Mouse (Mus musculus) forebrain, embryonic 15.5 days (tissue): ENCODE data around the gene Samd15. TPM values are rescaled to one million over a fixed set of nuclear protein-coding genes. Genes with fewer than 3 reads are reported as not detected.

Source experiments
- ATAC-seq: fragments of 200-750 bp; cut with Nextera tagmentation; replicated peaks from 2 replicates; pipeline ENCODE4 v1.8.0; 2017; ENCODE audit warnings: mild to moderate bottlenecking, moderate TSS enrichment, moderate library complexity
- H3K27ac ChIP-seq: fragments of 300-500 bp; sonication (generic); replicated peaks from 2 replicates; pipeline ENCODE4 v1.5.1; 2015; ENCODE audit warnings: mild to moderate bottlenecking, inconsistent platforms
- H3K27me3 ChIP-seq: fragments of 300-500 bp; sonication (generic); 2 replicates; pipeline ENCODE4 v1.6.1; 2015; ENCODE audit warnings: inconsistent platforms
- H3K36me3 ChIP-seq: fragments of 300-500 bp; sonication (generic); 2 replicates; pipeline ENCODE4 v1.6.1; 2015; ENCODE audit warnings: mild to moderate bottlenecking, inconsistent platforms
- H3K4me1 ChIP-seq: fragments of 300-500 bp; sonication (generic); 2 replicates; pipeline ENCODE4 v1.6.1; 2015; ENCODE audit warnings: inconsistent platforms
- H3K4me2 ChIP-seq: fragments of 300-500 bp; sonication (generic); replicated peaks from 2 replicates; pipeline ENCODE4 v1.6.1; 2015; ENCODE audit warnings: mild to moderate bottlenecking, inconsistent platforms
- H3K4me3 ChIP-seq: fragments of 300-500 bp; sonication (generic); 2 replicates; pipeline ENCODE4 v1.5.1; 2015; ENCODE audit warnings: mild to moderate bottlenecking, inconsistent platforms
- H3K9ac ChIP-seq: fragments of 300-500 bp; sonication (generic); replicated peaks from 2 replicates; pipeline ENCODE4 v1.6.1; 2015; ENCODE audit warnings: mild to moderate bottlenecking, inconsistent platforms
- H3K9me3 ChIP-seq: fragments of 300-500 bp; sonication (generic); 2 replicates; pipeline ENCODE4 v1.6.1; 2016; ENCODE audit warnings: inconsistent platforms
- WGBS: fragments of 180-500 bp; shearing (Covaris S2); methylation state at CpG from one replicate; pipeline ENCODE4 v1.1.7; 2015; ENCODE audit warnings: mixed read lengths; 5-methylcytosine and 5-hydroxymethylcytosine counted together
- polyA plus RNA-seq: library from polyadenylated mRNA; unstranded; fragments of >200 nt; fragmentation: Nextera tagmentation; extraction: Ambion mirVana; gene quantifications from 2 replicates; pipeline ENCODE4 v1.2.1, GENCODE M21; 2015

Samd15 gene
- polyA plus RNA-seq, 1 experiment from 2014 or later: 1.6 TPM

DNA sequence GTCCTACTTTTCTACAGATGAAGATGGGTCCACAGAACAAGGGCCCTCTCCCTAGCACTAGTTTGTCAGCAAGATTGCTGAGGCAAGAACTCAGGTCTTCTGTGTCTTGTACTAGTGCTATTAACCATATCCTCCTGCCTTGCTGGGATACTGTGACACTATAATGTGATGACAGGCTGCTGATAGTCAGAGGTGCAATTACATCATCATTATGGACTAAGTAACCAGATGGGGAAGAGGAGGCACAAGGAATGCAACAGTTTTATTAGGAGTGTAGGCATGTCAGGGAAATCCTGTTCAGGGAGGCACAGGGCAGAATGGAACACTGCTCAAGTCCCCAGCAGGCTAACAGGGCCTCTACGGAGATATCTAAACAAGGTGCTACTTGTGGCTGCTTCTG lies 39.1 kb downstream of the Samd15 start, which contains the start of gene Noxred1:
Noxred1 (minus strand) TSS at position 101 of the 400 bp plus-strand sequence.
- 82% methylated on average over 1 of the region's 1 CpGs for whole genome bisulfite sequencing

DNA sequence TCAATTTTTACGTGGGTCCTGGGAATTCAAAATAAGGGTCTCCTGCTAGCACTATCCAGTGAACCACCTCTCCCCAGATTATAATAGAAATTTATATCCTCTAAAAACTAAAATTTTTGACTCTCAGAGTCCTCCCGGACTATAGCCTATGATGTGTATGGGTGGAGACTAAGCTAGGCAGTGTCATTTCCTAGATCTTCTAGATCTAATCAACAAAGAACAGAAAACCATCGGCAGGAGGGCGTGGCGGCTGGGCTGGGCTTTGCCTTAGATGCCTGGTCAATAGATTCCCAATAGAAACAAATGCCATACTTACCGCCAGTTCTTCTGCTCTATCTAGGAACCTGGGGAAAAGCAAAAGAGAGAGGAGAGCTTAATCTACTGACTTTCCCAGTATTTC lies 50.6 kb downstream of the Samd15 start:
- no peak overlapping the region for H3K4me2 ChIP-seq
- H3K36me3 ChIP-seq: peaks cover 88% of the 10 kb centered on the region
- H3K9me3 ChIP-seq: no peaks in the 10 kb centered on the region
- no peak overlapping the region for H3K27ac ChIP-seq
- no peaks in the 10 kb centered on the region for H3K27me3 ChIP-seq
- no peaks in the 10 kb centered on the region for H3K4me1 ChIP-seq
- H3K9ac ChIP-seq: no peak overlapping the region
- H3K4me3 ChIP-seq: no peak overlapping the region
- 90% methylated on average over 6 of the region's 6 CpGs for WGBS
- ATAC-seq: no peak

More for the DNA sequence above, 39.1 kb downstream of the Samd15 start, which contains the start of gene Noxred1:
- Histone ChIP-seq H3K4me3 (no peak within 1 kb of the TSS), H3K36me3 (peaks cover 54% of the 10 kb centered on the region), H3K9ac (no peak within 1 kb of the TSS), H3K27ac (no peak within 1 kb of the TSS), H3K27me3 (no peaks in the 10 kb centered on the region), H3K4me2 (no peak within 1 kb of the TSS), H3K4me1 (no peaks in the 10 kb centered on the region), H3K9me3 (no peaks in the 10 kb centered on the region)
- no peak for ATAC-seq

DNA sequence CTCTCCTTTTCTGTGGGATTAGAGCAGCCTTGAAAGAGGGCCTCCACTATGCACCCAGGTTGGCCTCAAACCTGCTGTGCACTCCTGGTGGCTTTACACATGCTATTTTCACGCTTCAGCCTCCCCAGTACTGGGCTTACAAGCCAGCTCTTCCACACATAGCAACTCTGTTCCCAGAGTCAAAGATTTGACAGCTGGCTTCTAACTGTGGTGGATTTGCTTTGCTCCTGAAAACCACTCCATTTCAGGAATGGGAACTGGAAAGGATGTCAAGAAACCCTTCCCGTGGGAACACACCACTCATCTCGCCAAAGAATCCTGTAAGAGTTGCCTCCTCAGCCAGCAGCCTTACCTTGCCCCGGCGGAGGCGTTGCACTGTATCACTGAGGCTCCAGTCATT lies 54.4 kb downstream of the Samd15 start:
- 91% methylated on average over 6 of the region's 6 CpGs for WGBS
- Histone ChIP-seq H3K9me3 (no peaks in the 10 kb centered on the region), H3K4me2 (no peak overlapping the region), H3K4me3 (no peak overlapping the region), H3K4me1 (no peaks in the 10 kb centered on the region), H3K27ac (no peak overlapping the region), H3K9ac (no peak overlapping the region), H3K36me3 (peaks cover 94% of the 10 kb centered on the region), H3K27me3 (no peaks in the 10 kb centered on the region)
- no peak for ATAC-seq

DNA sequence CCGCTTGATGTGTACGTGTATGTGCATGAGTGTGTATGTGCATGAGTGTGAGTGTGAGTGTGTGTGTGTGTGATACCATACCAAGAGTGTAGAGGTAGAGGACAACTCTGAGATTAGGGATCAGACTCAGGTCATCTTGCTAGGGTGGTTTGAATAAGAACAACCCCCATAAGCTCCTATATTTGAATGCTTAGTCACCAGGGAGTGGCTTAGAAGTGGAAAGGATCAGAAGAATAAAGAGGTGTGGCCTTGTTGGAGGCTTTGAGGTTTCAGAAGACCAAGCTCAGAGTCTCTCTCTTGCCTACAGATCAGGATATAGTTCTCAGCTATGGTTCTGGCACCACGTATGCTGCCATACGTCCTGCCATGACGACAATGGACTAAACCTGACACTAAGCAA lies 57.1 kb downstream of the Samd15 start:
- peaks cover 88% of the 10 kb centered on the region for H3K36me3 ChIP-seq
- no peaks in the 10 kb centered on the region for H3K9me3 ChIP-seq
- WGBS: 95% methylated on average over 5 of the region's 5 CpGs
- H3K27ac ChIP-seq: no peak overlapping the region
- no peak overlapping the region for H3K9ac ChIP-seq
- no peak for ATAC-seq
- H3K27me3 ChIP-seq: no peaks in the 10 kb centered on the region
- no peak overlapping the region for H3K4me3 ChIP-seq
- H3K4me2 ChIP-seq: no peak overlapping the region
- no peaks in the 10 kb centered on the region for H3K4me1 ChIP-seq

DNA sequence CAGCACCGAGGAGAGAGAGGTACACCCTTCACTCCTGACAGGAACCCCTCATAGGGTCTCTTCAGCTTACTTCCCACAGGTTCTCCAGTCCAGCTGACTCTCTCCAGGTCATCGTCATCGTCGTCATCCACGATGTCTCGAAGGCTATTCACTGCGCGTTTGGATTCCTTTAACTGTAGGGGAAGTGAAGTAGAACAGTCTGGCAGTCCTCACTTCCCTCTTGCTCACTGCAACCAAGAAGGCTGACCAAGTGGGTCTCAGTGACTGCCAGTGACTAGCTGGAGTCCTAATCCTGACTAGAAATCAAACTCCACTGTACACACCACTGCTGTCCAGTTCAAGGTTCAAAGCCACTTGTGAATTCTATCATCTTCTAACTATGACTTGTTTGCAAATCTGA lies 61.0 kb downstream of the Samd15 start:
- ATAC-seq: no peak
- Histone ChIP-seq H3K4me2 (no peak overlapping the region), H3K9me3 (no peaks in the 10 kb centered on the region), H3K9ac (no peak overlapping the region), H3K27me3 (no peaks in the 10 kb centered on the region), H3K4me1 (peaks cover 15% of the 10 kb centered on the region), H3K36me3 (peaks cover 67% of the 10 kb centered on the region), H3K27ac (no peak overlapping the region), H3K4me3 (no peak overlapping the region)
- 97% methylated on average over 8 of the region's 8 CpGs for WGBS

Other genes with a start within 250 kb of the Samd15 start
- gene Zdhhc22, start 209.3 kb upstream of the Samd15 start, polyA plus RNA-seq: 6.6 and 7.1 TPM in 2 replicates
- 5.7 and 7.0 TPM in 2 replicates for gene Tmem63c, start 178.4 kb upstream of the Samd15 start, polyA plus RNA-seq
- gene Ngb, start 97.2 kb upstream of the Samd15 start, polyA plus RNA-seq: 1.8 and 2.0 TPM in 2 replicates
- gene Gstz1, start 52.6 kb upstream of the Samd15 start, polyA plus RNA-seq: 25.5 and 26.8 TPM in 2 replicates
- 12.5 and 12.8 TPM in 2 replicates for gene Pomt2, start 51.8 kb upstream of the Samd15 start, polyA plus RNA-seq
- 3.6 TPM in 2 replicates for gene Tmed8, start 731 bp downstream of the Samd15 start, polyA plus RNA-seq
- gene Noxred1, start 39.0 kb downstream of the Samd15 start, polyA plus RNA-seq: 0.92 and 1.2 TPM in 2 replicates
- gene Vipas39, start 66.5 kb downstream of the Samd15 start, polyA plus RNA-seq: 72.3 and 77.1 TPM in 2 replicates
- 216 and 226 TPM in 2 replicates for gene Ahsa1, start 66.8 kb downstream of the Samd15 start, polyA plus RNA-seq
- 0.49 and 1.4 TPM in 2 replicates for gene Ism2, start 100.0 kb downstream of the Samd15 start, polyA plus RNA-seq
- 60.8 and 68.3 TPM in 2 replicates for gene Sptlc2, start 188.6 kb downstream of the Samd15 start, polyA plus RNA-seq
- gene Slirp, start 244.2 kb downstream of the Samd15 start, polyA plus RNA-seq: 249 and 275 TPM in 2 replicates
- gene Alkbh1, start 244.3 kb downstream of the Samd15 start, polyA plus RNA-seq: 51.3 and 52.1 TPM in 2 replicates